ENCODE assay signal across 8 mouse cellular contexts in genomic region chr6:99439878-99440361, GRCm38 (mm10).
A peak's percentile ranks its signal among the peaks of the same experiment; 100 is the strongest.
DNase-seq lines count a peak whose midpoint lies in the region; ATAC-seq and TF ChIP-seq lines count a peak whose summit lies in the region.

No protein-coding gene starts in this region.

- H3K9me3 ChIP-seq in intestine, embryonic 15.5 days: no peaks in the 10 kb centered on the region
- no peaks in the 10 kb centered on the region for H3K9me3 ChIP-seq in lung, postnatal 0 days (ENCODE audit: low read length)

- DNase-seq in adrenal gland, postnatal 14 days: peak; percentile 42
- DNase-seq in adrenal gland, adult 18-20 months (ENCODE audit: low spot score in 2 of 2): no peak
- peak; percentile 84 for DNase-seq in adipocyte (ENCODE audit: low spot score)
- DNase-seq in gastrocnemius, postnatal 14 days: peak; percentile 32
- peak; percentile 40 for DNase-seq in lung, postnatal 0 days (ENCODE audit: low spot score)
- DNase-seq in ovary, postnatal 14 days (ENCODE audit: low spot score): peak; percentile 44
- no peak for DNase-seq in c-Kit-positive CD71-positive TER-119-positive erythroid progenitor cells, embryonic 14.5 days (ENCODE audit: low spot score)

- 0 out of 2 replicates have a peak overlapping the region, but pooled peaks have one; percentile 15 for H3K4me2 ChIP-seq in intestine, embryonic 15.5 days (replicated peaks)
- H3K4me2 ChIP-seq in lung, postnatal 0 days (replicated peaks; ENCODE audit: low read depth, low read length): peak overlapping the region; percentile 14; the same call in 1 of the 2 replicates

- TF ChIP-seq EP300 in lung, postnatal 0 days (IDR thresholded peaks at IDR 0.05): no peak

- peaks cover 16% of the 10 kb centered on the region for H3K4me1 ChIP-seq in intestine, embryonic 15.5 days (replicated peaks)
- peaks cover 11% of the 10 kb centered on the region; the same call in 1 of the 2 replicates for H3K4me1 ChIP-seq in lung, postnatal 0 days (ENCODE audit: insufficient read depth, low read depth, low read length)

- WGBS in intestine, embryonic 15.5 days: 18% methylated on average over 9 of the region's 9 CpGs
- WGBS in lung, postnatal 0 days: 21% methylated on average over 9 of the region's 9 CpGs

- peak overlapping the region; percentile 56; the same call in 1 of the 2 replicates for H3K27ac ChIP-seq in intestine, embryonic 15.5 days
- H3K27ac ChIP-seq in lung, postnatal 0 days (ENCODE audit: low read length): peak overlapping the region; percentile 38; the same call in 1 of the 2 replicates

- intact Hi-C loops in gastrocnemius, postnatal 14 days (cut with DNase I; ENCODE audit: low total_unique reads): no loop called here

- H3K9ac ChIP-seq in intestine, embryonic 15.5 days: no peak overlapping the region
- 0 out of 2 replicates have a peak overlapping the region, but pooled peaks have one; percentile 19 for H3K9ac ChIP-seq in lung, postnatal 0 days (replicated peaks; ENCODE audit: low read depth)

- peak; percentile 49; the same call in 1 of the 2 replicates for ATAC-seq in intestine, embryonic 15.5 days
- ATAC-seq in lung, postnatal 0 days: peak; percentile 33

- no peaks in the 10 kb centered on the region for H3K27me3 ChIP-seq in intestine, embryonic 15.5 days (replicated peaks)
- H3K27me3 ChIP-seq in lung, postnatal 0 days (replicated peaks; ENCODE audit: insufficient read depth, low read length): no peaks in the 10 kb centered on the region

- H3K36me3 ChIP-seq in intestine, embryonic 15.5 days: no peaks in the 10 kb centered on the region
- H3K36me3 ChIP-seq in lung, postnatal 0 days (ENCODE audit: insufficient read depth, low read length): no peaks in the 10 kb centered on the region

- no peak overlapping the region for H3K4me3 ChIP-seq in intestine, embryonic 15.5 days (replicated peaks)
- H3K4me3 ChIP-seq in lung, postnatal 0 days (ENCODE audit: low read depth, low read length): no peak overlapping the region

- TF ChIP-seq CTCF in lung, postnatal 0 days (IDR thresholded peaks at IDR 0.05): no peak

Comparison
In these comparisons a context has a peak if more than half of its experiments do, and no peak if none do; other contexts are left out.
1. DNase-seq: peak in adrenal gland, postnatal 14 days (single experiment), adipocyte (single experiment), gastrocnemius, postnatal 14 days (single experiment), lung, postnatal 0 days (single experiment) and ovary, postnatal 14 days (single experiment); none in adrenal gland, adult 18-20 months (0 of 2) and c-Kit-positive CD71-positive TER-119-positive erythroid progenitor cells, embryonic 14.5 days (single experiment).